Mouse (Mus musculus) liver, adult 2 months (tissue): ENCODE measurements around the gene Nim1k.

Source experiments
- CTCF ChIP-seq: fragments of 200-500 bp; IDR thresholded peaks from 2 replicates; pipeline ENCODE4 v1.5.1; 2011; ENCODE audit warnings: low read depth, low read length, control low read depth
- POLR2A ChIP-seq: fragments of 200-500 bp; IDR thresholded peaks from 2 replicates; pipeline ENCODE4 v1.6.1; 2011; ENCODE audit warnings: low read length, control low read depth; ENCODE audit not compliant: insufficient read depth; ENCODE audit errors: extremely low read depth

DNA sequence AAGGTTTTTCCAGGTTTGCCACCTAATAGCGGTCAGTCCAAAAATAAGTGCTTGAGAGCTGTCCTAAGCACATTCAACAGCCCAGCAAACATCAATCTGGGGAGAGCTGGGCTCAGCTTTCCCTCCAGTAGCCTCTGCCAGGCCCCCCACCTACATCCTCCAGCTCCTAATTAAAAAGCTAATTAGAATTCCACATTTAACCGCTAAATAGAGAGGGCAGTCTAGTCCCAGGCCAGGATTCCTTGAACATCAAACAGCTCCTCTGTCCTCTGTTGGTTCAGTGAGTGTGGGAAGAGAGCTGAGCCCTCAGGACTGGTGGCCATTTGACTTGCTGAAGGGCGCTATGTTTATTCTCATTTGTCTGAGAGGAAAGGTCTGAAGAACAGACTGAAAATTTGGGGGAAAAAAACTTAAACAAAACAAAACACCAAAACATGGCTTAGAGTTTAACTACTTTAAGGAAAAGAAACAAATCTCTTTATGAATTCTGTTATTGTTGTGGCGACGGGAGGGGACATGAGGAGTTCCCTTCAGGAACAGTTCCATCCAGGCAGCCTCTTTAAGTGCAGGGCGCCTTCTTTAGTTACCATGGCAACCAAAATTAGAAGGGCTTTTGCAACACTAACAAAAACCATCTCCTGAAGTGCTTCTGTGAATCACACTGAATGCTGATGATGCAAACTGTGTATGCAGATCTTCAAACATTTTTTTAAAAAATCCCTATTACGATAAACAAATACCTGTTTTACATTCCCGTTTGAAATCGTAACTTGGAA lies 1.6 kb downstream of the Nim1k start:
- TF ChIP-seq POLR2A (no peak), CTCF (no peak)
